Mouse (Mus musculus): ENCODE data around the gene Tmem262.

Gene Tmem262

DNA sequence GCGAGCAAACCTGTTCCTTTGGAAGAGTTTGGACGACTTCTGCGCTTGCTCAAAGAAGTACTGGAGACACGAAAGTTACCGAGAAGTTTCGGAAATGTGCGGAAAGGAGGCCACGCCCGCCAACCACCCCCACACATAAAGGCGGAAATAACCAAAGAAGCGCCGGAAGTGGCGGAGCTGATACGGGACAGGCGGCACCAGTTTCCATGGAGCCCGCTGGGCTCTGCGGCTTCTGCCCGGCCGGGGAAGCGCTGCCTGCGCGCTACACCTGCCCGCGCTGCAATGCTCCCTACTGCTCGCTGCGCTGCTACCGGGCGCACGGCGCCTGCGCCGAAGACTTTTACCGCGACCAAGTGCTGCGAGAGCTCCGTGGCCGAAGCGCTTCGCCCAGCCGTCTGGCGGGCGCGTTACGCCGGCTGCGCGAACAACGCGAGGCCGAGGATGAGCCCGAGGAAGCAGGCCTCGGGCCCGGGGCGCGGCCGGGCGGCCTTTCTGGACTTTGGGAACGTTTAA, 18.8 kb upstream of the Tmem262 start, which contains the start of gene Znhit2:
Gene Znhit2, plus strand, starts transcription at position 172 of the 513 bp plus-strand sequence.
- in situ Hi-C loops (cut with MboI): no loop called here

DNA sequence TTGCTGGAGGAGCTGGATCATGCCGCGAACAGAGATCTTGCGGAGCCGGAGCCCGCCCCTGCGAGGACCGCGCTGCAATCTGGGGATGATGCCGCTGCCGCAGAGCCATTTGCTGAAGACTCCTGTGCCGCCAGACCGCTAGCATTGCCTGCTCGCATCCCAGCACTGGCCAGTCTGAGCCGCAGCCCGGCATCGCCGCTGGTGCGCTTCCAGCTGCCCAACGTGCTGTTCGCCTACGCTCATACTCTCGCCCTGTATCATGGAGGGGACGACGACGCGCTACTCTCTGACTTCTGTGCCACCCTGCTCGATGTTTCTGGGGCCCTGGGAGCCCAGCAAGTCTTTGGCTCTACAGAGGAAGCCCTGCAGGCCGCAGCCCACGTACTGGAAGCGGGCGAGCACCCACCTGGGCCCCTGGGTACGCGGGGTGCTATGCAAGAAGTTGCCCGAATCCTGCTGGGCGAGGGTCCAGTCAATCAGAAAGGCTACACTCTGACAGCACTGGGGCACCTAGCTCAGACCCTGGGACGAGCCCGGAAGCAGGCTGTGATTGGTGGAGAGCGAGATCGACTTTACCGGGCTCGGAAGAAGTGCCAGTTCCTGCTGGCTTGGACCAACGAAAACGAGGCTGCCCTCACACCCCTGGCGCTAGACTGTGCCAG, 18.1 kb upstream of the Tmem262 start:
- in situ Hi-C loops (cut with MboI): no loop called here

DNA sequence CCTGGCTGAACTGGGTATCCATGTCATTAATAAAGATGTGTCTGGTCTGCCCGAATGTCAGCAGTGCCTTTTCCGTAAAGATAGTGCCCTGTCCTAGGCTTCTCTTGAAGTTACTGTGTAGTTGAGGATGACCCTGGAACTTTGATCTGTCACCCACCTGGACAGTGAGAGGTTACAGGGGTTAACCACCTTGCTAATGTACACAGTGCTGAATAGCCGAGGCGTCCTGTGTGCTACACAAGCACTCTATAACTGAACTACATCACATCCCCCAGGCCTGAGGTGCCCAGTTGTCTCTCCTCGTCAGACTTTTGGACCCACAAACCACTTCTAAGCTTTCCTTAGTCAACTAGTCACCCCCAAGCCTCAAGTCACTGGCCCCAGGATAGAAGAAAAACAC, 17.4 kb upstream of the Tmem262 start:
- in situ Hi-C loops (cut with MboI): no loop called here

DNA sequence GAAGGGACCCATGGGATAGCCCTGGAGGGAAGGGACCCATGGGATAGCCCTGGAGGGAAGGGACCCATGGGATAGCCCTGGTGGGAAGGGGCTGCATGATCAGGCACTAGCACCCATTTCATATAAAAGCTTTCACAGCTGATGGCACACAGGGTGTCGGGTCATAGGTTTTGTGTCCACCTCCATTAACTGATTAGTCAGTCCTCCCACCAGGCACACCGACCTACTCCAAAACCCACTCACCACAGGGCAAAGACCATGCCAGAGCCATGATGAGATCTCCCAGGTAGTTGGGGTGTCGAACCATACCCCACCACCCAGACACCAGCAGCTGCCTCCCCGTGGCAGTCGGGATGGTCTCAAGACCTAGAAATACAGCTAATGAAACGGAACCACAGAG, 16.8 kb upstream of the Tmem262 start:
- in situ Hi-C loops (cut with MboI): no loop called here

DNA sequence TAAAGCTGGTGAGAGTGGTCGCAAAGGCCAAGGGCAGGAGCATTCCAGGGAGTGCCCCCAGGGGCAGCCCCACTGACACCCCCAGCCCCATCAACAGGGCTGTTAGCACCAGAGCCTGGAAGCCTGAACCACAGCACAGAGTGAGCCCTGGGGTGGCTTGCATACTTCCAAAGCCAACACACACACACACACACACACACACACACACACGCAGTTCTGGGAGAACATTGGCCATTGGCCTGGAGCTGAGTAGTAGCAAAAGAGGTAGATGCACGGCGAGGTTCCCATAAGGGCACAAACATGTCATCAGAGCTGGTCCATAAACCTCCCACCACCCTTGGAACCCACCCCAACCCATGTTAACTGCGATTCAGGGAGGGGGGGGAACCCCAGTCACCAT, 13.3 kb upstream of the Tmem262 start:
- in situ Hi-C loops (cut with MboI): no loop called here

DNA sequence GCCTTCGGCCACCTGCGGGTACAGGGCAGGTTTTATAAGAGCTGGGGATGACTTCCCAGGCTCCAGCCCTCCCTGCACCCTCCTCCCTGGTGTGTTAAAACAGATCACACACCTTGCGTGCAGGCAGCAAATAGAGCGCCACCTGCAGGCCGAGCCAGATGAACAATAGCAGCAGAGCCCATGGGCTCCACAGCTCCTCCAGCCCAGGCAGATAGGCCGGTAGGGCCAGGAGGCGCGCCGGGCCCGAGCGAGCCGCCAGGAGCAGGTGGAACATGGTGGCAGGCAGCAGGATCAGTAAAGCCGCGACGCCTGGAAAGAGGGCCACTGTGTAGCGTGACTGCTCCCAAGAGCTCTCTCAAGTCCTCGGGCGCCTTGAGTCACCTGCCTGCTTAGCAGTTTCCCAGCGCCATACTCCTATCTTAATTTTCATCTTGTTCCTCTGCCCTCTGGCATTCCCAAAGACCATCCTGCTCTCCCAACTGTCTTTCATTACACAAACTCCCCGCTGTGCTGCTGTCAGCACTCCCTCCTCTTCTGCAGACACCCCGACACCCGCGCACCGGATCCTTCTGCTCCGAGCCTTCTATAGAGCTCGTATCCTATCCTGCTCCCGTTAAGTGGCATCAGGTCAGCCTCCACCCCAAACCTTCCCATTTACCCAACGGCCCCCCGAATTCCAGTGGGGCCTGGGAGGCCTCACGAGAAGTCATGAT, 12.7 kb upstream of the Tmem262 start:
- in situ Hi-C loops (cut with MboI): no loop called here

DNA sequence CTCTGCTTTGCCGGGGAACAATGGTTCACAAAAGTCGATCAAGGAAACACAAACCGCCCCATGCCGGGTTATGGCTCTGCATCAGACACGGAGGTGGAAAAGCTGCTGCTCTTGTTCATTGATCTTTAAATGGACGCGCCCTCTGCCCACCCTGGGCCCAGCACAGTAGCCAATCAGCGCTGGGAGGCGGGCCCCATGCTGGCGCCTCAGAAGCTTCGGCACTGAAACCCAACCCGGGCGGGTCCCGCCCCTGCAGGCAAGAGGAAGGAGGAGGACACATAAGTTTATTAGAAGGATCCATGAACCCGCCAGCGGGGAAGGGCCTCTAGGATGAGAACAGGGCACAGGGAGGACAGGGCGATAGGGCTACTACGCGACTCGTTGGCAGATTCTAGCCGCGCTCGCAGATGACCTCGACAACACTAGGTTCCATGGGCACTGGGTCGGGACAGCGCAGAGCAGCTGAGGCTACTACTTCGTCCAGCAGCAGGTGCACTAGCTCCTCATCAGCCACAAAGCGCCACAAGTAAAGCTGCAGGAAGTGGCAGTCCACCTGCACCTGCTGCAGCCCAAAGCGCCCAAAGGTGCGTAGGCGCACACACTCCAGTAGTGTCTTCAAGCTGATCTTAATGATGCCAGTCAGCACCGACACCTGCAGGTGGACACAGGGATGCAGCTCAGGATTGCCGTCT, 12.0 kb upstream of the Tmem262 start, which contains the start of gene Tm7sf2:
Gene Tm7sf2, minus strand, starts transcription at position 650 of the 692 bp plus-strand sequence.
- in situ Hi-C loops (cut with MboI): no loop called here

DNA sequence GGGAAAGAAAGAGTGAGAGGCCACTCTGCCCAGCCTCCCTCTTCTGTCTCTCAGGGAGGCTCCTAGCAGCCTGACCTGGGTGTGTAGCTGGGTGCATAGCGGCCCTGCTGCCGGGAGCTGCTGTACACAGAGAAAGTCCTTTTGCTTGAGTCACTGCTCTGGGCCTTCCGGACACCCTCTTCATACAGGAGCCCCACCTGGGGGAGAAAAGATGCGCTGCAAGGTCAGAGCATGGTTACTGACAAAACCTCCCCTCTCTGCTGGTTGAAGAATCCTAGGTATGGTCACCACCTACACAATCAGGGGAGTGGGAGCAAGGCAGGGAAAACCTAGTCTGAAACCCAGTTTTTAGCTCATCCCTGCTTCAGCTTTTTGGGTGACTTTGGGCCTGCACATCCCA, 10.9 kb upstream of the Tmem262 start:
- in situ Hi-C loops (cut with MboI): no loop called here

DNA sequence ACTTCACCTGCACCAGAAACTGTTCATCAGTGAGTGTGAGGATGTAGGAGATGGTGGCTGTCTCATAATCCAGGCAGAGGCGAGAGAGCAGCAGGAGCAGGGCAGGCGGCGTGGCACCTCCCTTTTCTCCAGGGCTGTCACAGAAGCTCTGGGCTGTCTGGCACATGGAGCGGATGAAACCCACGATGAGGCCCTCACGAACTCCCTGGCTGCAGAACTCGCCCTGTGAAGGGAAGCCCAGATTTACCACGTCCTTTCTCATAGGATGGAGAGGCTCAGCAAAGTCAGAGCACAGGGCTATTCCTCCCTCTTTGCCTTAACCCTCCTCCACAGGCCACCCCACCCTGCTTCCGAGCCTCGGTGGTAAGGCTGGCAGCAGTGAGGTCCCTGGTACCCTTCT, 10.0 kb upstream of the Tmem262 start:
- in situ Hi-C loops (cut with MboI): no loop called here

DNA sequence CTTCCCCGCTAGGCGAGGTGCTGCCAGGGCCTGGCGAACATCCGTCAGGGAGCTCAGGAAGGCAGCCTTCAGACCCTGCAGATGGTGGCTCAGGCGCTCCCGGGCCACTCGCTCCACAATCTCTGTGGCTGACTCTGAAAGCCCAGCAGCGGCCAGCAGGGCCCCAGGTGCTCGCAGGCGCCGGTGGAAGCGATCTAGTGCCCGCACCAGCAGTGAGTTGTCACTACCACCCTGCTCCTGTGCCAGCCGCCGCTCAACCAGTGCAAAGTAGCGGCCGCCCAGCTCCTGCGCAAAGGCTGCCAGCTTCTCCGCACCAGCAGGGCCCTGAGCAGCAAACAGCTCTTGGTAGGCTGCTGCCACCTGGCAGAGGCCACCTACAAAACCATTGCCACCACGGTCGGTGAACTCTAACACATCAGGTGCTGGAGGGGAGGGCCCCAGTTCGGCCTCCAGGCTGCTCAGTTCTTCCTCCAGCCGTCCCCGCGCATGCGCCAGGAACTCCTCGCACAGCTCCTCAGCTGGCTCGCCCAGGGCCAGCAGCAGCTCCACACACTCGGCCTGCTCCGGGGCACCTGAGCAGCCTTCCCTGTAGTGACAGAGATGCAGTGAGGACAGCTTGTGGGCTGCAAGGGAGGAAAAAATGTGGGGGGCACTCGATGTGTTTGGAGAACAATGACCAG, 9.1 kb upstream of the Tmem262 start:
- in situ Hi-C loops (cut with MboI): no loop called here

DNA sequence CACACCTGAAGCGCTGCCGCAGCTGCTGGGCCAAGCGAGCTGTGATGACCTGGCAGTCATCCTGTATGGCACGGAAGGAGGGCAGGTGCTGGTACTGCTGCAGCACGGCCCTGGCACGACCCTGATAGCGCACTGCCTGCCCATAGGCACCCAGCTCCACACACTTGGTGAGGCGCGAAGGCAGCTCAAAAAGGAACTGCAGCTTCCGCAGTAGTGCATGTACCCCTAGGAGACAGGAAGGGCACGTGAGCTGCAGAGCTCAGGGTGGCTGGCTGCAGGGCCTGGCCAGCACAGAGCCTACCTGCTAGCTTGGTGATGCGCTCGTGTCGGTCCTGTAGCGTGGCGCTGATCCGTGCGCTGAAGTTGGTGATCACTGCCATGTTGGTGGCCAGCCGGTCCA, 8.6 kb upstream of the Tmem262 start:
- in situ Hi-C loops (cut with MboI): no loop called here

DNA sequence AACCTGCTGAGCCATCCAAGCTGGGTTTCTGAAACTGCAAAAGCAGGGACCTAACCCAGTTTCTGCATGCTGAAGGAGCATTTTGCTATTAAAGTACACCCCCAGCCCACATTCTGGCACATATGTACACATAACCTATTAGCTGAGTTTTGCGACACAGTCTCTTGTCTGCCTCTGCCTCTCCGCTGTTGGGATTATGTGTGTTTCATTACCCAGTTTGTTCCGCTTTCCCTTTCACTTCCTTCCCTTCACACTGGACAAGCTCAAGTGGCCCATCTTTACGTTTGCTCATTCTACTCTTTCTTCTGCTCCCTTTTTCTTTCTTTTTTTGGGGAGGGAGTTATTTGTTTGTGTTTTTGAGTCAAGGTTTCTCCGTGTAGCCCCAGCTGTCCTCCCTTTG, 5.9 kb upstream of the Tmem262 start:
- in situ Hi-C loops (cut with MboI): no loop called here

DNA sequence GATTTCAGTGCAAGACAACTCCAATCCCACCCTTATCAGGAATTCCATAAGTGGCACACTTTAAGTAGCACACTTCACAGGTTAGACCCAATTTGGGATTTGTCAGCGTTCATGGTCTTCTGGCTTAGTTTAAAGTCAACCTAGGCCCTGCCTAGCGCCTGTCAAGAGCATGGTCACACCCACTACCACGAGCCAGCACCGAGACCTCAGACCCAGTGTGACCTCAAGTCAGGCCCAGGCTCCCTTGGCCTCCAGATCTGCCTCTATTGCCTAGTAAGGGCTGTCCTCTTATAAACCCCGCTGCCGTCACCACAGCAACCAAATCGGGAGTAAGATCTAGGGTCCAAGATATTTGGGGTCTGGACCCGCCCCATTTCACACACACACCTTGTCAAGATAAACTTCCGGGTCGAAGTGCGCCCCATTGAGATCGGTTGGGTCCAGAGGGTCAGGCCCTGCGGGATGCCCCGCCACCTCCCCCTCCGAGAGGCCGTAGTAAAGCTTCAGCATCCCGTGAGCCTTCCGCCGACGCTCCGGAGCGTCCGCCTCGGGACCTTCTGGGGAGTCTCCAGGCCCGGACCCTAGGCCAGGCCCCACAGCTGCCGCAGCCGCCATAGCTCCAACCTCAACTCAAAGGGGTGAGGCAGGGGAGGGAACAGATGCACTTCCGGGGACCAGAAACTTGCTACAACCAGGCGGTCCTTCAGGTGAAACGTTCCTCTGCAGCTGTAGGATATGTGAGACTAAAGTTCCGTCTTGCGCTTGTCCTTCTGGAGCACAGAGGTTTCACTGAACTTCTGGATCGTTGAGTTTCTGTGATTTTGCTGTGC, 3.1 kb upstream of the Tmem262 start, which contains the start of gene Vps51:
Gene Vps51, minus strand, starts transcription at position 668 of the 830 bp plus-strand sequence.
- in situ Hi-C loops (cut with MboI): no loop called here

DNA sequence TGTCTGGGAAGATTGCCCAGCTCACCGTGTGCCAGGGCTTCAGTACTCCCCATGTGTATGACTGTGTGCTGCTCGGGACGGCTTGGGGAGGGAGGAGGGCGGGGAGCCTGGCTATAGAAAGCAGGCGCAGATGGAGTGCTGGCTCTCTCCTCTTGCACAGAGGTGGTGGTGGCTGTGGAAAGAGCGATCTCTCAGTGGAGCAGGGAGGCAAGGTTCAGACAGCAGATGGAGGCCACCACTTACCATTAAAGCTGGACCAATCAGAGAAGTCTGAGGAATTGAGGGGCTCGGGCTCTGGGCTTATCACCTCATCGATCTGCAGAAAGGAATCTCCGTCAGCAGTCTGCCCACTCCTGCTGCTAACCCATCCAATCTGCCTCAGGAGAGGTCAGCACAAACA, 2.3 kb downstream of the Tmem262 start, which contains the start of gene Gm28374:
Gene Gm28374, minus strand, starts transcription at position 101 of the 400 bp plus-strand sequence.
- in situ Hi-C loops (cut with MboI): no loop called here

DNA sequence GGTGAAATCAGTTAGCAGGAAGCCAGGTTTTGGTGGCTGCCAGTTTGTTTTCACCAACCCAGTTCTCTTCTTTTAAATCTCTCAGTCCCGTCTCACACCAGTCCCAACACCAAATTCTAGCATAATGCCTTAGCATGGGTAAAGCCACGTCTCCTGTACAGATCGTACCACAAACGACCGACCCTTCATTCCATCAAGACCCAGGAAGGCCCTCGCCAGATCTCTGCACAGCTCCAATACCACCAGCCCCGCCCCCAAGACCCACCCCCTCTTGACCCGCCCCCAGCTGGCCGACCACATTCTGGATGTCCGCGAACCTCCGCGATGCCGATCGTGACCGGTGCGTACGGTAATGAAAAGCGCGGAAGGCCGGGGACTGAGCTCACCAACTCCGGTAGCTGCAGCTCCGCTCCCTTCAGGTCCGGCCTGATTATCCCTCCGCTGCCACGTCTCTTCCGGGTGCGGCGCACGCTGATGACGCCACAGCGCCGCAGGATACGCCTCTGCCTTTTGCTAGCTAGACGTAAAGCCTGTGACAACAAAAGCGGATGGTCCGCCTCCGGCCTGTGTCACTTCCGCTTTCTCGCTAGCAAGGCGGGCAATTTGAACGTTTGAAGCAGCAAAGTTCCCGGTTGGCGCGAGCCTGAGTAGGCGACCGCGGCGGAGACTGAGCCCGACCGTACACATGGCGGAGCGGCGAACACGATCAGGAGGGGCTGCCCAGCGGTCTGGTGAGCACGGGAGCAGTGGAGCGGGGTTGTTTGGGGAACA, 4.8 kb downstream of the Tmem262 start, which contains the start of the genes Zfpl1 and Cdca5:
Gene Zfpl1, minus strand, starts transcription at position 479 of the 771 bp plus-strand sequence.
Gene Cdca5, plus strand, starts transcription at position 506 of the 771 bp plus-strand sequence.
- in situ Hi-C loops (cut with MboI): no loop called here

DNA sequence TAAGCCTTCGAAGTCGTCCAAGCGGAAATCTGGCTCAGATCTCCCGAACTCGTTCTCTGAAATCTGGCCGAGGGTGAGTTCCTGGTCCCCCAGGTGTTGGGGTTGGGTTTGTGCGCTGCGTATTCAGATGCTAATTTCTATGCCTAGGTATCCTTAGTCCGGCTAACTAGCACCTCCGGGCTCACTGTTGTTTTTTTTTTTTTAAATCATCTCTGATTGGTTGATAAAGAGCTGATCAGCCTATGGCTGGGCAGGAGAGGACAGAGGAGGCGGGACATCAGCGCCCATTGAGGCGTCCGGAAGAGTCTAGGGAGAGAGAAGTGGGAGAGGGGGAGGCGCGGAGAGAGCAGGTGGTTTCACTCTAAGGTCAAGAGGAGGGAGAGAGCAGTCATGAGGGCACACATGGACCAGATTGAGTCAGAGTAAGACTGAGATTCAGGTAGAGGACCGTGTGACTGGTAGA, 5.6 kb downstream of the Tmem262 start:
- in situ Hi-C loops (cut with MboI): no loop called here

DNA sequence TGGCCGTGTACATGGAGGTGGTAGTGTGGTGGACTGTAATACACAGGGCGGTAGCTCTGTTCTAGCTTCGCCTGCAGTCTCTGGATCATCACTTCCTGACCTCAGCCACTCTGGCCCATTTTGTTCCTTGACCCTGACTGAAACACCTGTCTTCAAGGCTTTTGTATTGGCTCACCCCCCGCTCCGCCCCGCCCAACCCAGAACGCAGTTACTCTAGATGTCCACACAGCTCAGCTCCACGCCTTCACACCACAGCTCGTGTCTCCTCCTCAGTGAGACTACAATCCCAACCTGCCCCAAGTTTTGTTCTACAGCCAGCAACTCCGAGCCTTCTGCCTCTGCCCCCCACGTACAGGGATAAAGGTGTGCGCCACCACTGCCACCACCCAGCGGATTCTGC, 9.0 kb downstream of the Tmem262 start:
- in situ Hi-C loops (cut with MboI): no loop called here

DNA sequence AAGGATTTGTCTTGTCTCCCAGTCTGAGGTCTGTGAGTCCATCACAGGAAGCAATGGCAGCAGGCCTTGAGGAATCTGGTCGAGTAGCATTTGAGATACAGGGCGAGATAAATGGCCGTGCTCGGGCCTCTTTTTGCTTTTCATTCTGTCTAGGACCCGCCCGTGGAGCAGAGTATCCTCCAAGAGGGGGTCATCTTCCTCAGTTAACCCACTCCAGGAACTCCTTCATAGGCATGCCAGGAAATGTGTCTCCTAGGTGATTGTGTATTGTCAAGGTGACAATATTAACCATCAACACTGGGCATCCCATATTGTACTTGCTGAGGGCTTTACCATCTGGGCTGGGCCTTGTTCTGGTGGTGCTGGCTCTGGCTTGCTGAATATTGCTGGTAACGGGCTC, 14.3 kb downstream of the Tmem262 start, which contains the start of gene AC131692.1:
Gene AC131692.1, plus strand, starts transcription at position 301 of the 400 bp plus-strand sequence.
- in situ Hi-C loops (cut with MboI): no loop called here

DNA sequence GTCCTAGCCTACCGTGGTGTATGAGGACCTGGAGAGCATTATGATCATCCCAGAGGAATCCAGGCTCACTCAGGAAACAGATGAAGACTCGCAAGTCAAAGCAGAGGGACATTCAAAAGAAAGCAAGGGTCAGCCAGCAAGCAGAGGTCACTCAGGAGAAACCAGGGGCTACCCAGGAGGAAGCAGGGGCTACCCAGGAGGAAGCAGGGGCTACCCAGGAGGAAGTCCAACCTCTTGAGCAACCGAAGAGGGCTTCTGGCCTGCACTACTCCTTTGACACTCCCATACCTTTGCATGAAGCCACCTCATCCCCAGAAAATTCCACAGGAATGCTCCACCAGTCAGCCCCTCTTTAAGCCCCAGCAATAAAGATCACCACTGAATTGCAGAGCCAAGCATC, 18.0 kb downstream of the Tmem262 start:
- in situ Hi-C loops (cut with MboI): no loop called here

DNA sequence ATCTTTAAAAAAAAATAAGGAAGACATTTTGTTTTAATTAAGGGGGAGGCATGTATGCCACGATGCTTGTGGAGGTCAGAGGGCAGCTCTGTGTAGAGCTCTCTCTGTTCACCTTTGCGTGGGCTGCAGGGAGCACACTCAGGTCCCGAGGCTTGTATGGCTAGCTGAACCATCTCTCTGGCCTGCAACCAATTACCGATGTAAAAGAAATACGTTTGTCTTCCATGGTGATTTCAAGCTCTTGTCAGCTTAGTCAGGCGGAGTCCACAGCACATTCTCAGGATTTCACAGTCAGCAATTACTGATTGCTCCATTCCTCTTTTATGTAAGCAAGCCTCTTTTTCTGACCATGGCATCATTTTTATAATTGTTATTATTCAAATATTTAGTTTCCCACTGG, 21.4 kb downstream of the Tmem262 start:
- in situ Hi-C loops (cut with MboI): no loop called here

Data from mature B cell (primary cell).